Mouse (Mus musculus) lung, postnatal 36 days (tissue): ENCODE data around the gene Med16.

Experiments
- DNase-seq: peaks from one replicate; pipeline ENCODE4 v3.0.0; 2022; ENCODE audit warnings: mixed read lengths

Gene Med16

DNA sequence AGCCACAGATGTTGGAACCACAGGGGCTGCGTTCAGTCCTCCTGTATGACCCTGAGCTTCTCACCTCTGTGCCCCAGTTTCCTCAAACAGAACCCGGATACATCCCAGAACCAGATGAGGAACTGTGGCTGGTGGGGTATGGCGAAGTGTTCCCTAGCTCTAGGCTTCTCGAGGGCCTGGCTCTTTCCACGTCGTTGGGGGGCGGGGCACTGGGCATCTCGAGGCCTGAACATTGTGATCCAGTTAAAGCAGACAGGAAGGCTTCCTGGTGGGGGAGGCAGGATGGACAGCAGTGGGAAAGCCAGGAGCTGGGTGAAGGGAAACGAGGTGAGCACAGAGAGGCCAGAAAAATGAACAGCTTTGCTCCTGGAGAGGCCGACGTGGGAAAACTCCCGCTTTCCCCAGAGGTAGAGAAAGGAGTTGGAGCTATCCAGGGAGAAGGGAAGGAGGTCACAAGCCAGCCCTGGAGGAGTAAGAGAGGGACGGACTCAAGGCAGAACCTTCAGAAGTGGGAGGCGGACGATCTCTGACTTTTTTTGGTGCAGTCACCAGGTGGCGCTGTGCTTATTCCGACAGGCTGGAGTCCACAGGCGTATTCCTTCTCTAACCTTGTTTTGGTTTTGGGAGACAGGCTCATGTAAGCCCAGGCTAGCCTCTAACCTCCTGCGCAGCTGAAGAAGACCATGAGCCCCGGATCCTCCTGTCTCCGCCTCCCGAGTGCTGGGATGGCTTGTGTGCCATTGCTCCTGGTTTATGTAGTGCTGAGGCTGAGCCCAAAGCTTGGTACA is 25.2 kb downstream of the Med16 start:
- peak; percentile 93 for DNase-seq

DNA sequence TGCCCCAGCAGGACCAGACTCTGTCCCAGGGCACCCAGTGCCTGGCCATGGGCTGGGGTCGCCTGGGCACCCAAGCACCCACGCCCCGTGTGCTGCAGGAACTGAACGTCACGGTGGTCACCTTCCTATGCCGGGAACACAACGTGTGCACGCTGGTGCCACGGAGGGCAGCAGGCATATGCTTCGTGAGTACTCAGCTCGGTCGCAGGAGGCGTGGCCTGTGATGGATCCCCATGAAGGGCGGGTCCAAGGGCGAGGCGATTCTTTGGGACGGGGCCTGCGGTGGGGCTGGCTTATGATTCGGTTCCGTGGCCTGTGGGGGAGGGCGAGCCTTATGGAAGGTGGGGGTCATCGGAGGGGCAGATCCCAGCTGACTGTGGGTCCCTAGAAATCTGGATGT is 26.7 kb downstream of the Med16 start:
- DNase-seq = peak; percentile 34

DNA sequence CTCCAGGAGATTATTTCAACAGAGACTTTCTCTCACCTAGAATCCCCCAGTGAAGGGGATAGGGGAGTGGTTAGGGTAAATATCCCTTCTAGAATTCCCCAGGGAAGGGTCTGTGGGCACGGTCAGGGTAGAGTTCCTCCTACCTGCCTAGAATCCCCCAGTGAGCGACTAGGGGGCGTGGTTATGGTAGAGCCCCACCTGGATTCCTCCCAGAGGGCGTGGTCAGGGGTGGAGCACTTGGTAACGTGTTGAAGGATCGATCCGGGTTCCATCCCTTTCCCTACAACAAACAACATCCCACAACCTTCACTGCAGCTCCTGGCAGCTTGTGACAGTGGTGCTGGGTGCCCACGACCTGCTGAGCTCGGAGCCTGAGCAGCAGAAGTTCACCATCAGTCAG is 28.0 kb downstream of the Med16 start:
- peak; percentile 31 for DNase-seq

DNA sequence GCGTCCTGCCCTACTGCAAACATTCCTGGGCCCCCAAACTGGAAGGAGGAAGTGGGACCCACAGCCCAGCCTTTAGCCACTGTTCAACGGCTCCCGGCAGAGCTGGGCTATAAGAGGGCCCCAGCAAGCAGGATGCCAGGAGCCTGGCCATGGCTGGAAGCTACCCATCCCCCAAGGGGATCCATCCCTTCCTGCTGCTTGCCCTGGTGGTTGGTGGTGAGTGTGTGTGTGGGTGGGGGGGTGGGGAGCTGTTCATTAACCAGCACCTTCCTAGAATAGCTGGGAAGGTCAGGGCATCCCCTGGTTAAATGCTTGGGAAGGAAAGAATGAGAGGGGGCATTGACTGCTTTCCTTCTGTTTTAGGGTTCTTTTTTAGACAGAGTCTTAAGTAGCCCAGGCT is 29.2 kb downstream of the Med16 start:
- DNase-seq = no peak

DNA sequence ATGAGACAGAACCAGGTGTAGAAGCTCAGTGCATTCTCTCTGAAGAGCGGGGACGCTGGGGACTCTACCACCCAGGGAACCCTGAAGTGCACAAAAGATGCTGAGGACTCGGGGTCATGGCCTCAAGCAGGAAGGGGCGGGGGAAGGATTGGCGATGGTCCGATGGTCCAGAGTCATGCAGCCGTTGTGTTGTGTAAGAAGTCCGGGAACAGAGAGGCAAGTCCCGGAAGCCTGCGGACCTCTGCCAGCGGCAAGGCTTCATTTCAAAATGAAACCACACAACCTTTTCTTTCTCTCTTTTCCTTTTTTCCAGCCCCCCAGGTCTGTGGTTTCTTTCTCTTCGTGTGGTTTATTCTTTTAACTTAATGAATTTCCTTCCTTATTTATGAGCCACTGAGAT is 31.0 kb downstream of the Med16 start:
- peak; percentile 81 for DNase-seq

DNA sequence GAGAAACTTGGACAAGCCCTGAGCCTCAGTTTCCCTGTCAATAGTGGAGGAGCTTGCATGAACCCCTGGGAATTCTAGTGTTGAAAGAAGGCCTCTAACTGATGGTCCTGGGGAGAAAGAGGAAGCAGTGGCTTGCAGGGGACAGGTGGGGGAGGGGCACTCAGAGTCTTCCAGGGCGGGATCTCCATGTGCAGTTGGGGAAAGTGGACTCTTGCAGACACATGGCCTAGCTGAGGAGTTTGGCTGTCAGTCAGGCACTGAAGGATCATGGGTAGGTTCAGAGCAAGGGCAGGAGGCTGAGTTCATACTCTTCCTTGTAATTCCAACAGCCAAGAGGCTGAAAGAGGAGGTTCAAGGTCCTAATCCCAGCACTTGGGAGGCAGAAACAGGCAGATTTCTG is 31.5 kb downstream of the Med16 start:
- no peak for DNase-seq

DNA sequence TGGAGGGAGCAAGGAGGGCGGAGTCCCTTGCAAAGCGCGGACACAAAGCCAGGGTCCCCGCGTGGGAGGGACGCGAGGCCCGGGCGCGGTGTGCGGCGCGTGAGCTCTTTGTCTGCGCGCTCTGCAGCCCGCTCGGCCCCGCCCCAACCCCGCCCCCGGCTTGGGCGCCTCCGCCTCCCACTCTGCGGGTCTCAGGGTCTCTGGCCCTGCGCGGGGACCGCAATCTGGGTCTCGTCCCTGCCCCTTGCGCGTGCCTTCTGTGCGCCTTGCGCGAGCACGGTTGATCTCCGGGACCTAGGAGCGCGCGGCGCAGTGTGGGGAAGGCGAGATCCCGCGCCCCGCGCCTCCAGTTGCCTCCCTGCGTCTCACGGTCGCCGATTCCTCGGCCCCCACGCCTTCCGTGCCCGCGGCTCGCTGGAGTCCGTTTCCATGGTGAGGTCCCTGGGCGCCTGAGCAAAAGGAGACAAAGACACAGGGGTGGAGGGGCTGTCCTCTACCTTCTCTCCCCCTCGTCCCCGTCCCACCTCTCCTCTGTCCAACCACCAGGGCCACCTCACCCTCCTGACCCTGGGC is 34.3 kb downstream of the Med16 start, which contains the start of the genes Prtn3 and Plppr3:
Gene Prtn3 (plus strand): TSS at position 187 of the 573 bp plus-strand sequence.
Gene Plppr3 (minus strand): TSS at position 345 of the 573 bp plus-strand sequence.
- DNase-seq = no peak

DNA sequence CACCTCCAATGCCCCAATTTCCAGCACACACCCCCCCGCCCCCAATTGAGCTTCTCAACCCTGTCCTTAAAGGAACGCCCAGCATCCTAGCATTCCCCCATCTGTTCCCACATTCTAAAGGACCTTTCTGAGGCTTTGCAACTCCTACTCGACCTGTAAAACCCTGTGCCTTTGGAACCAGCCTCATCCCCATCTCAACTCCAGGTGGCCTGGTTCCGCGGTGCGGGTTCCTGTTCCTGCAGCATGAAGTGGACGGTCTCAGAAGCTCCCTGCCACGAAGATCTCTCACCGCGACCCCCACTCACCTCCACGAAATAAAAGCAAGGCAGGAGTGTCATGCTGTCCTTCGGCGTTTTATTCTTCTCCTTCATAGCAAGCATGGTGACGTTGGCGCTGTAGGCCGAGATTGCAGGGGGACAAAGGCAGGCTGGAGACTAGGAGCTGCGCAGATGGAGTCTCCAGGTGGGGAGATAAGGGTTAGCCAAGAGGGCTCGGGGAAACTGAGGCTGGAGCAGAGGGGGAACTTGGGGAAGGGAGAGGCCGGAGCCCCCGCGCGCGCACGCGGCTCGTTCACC is 34.9 kb downstream of the Med16 start:
- DNase-seq = no peak

DNA sequence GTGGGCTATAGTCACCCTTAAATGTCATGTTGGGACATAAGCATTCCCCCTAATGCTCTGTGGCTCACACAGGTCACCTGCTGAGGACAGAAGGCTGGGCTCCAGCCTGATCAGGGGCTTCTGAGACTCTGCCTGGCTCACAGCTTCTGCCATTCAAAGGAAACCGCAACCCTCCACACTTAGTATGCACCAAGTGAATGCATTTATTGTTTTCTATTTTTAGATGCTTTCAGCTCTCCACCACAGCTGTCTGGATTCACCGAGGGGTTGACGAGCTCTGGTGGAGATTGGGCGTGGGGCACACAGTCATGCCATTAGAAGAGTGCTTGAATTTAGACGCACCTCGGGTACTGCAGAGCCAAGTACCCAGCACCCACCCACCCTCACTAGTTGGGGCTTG is 35.4 kb downstream of the Med16 start:
- no peak for DNase-seq

DNA sequence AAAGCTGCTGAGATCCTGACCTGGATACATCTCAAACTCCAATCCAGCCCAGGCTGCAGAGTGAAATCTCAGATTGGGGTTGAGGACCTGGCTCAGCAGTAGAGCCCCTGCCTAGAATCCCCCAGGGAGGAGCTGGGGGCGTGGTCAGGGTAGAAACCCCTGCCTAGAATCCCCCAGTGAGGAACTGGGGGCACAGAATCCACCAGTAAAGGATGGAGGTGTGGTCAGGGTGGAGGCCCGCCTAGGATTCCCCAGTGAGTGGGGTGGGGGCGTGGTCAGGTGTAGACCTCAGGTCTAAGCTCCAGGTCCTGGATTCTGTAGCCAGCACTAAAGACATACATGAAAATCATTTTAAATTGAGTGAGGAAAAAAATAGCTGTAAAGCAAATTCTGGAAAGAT is 35.9 kb downstream of the Med16 start:
- DNase-seq = no peak

DNA sequence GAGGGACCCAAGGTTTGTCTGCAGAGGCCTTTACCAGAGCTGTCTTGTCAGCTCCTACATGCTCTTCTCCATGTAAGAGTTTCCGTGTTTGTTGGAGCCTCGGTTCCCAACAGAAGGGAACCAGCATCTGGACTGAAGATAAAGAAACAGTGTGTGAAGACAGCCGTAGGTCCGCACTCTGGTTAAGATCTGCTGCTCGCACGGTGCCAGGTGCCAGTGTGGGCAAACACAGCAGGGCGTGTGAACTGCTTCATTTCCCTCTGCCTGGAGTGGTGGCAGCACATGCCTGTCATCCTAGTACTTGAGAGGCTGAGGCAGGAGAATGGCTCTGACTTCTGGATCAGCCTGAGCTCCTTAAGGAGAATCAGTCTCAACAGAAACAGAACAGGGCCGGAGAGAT is 36.9 kb downstream of the Med16 start:
- DNase-seq = no peak

DNA sequence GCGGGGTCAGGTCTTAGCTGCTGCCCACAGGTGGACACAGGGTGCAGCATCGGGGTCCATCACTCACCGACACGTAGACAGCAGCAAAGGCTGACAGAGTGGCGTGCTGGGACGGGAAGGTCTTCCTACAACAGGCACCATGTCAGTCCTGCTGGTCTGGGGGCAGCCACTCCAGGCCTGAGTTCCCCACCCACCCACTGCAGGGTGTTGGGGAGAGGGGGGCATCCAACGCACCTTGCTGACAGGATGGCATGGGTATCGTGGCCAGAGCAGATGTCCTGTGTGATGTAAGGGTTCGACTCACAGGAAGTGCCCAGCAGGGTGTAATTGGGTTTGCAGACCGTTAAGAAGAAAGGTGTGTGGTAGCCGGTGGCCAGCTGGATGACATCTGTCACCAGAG is 42.1 kb downstream of the Med16 start:
- no peak for DNase-seq

DNA sequence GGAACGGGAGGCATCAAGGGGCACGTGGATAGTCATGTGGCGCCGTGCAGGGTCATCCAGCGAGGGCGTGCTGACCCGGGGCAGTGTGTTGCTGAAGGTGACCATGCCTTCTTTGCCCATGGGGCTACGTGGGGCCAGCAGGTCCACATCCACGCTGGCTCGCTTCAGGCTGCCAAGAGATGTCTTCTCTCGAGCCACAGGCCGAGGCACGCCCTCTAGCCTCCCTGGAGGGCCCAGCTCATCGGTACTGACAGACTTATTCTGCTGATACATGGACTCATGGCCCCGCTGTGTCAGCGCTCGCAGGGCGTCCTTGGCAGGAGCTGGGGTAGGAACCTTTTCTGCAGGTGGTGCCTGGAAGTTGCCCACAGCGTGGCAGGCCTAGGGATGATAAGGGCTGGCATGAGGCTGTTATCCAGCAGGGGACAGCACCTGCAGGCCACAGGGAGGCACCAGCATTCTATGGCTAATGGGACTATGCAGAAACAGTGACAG is 42.9 kb downstream of the Med16 start:
- DNase-seq = no peak

DNA sequence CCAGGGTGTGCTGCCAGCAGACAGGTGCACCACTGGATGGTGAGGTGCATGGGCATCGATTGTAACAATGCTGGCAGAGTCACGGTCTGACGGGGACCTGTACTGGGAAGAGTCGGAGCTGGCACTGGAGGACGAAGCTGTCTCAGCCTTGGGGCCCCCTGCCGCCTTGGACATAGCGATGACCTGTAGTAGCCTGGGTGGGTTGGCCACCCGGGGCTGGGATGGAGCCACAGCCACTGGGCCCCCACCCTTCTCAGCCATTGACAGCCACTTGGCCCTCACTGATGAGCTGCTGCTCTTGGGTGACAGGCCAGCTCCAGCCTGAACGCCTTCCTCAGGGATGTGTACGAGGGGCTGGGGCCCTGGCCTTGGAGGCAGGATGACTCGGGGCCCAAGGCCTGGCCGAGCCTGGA is 43.5 kb downstream of the Med16 start:
- no peak for DNase-seq

DNA sequence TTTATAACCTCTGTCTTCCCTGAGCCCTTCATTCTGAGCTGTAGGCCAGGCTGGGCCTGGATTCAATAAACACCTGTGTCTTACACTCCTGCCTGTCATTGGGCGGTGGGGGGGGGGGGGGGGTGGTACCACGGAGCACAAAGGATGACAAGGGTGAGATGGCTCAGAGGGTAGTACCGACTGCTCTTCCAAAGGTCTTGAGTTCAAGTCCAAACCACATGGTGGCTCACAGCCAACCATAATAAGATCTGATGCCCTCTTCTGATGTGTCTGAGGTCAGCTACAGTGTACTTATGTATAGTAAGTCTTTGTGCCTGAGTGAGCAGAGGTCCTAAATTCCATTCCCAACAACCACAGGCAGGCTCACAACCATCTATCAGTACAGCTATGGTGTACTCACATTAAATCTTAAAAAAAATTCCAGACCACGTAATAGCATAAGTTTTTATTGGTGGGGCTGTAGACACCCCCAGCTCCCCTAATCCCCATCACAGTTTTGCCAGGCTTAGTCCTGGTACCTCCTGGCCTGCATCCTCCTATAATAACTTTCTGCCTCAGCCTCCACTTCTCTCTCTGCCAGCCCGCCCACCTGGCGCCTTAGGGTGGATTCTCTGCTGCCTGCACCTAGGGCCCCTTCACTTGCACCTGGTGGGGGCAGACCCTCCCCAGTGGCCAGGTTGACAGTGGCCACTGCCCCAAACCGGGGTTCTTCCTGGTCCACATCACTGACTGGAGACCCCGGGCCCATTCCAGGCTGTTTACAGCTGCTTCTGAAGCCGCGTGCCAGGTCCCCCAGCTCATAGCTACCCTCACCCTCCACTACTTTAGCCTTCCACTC is 44.2 kb downstream of the Med16 start:
- DNase-seq = no peak

DNA sequence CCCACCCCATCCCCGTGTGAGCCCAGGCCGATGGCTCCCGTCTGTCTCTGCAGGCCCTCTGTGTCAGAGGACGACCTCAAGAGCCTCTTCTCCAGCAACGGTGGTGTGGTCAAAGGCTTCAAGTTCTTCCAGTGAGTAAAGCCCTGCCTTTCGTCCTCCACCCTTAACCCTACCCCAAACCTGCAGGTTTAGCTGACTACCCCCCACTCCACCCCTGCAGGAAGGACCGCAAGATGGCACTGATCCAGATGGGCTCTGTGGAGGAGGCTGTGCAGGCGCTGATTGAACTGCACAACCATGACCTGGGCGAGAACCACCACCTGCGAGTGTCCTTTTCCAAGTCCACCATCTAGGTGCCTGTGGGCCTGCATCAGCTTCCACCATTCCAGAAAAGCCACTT is 45.8 kb downstream of the Med16 start:
- DNase-seq = no peak

DNA sequence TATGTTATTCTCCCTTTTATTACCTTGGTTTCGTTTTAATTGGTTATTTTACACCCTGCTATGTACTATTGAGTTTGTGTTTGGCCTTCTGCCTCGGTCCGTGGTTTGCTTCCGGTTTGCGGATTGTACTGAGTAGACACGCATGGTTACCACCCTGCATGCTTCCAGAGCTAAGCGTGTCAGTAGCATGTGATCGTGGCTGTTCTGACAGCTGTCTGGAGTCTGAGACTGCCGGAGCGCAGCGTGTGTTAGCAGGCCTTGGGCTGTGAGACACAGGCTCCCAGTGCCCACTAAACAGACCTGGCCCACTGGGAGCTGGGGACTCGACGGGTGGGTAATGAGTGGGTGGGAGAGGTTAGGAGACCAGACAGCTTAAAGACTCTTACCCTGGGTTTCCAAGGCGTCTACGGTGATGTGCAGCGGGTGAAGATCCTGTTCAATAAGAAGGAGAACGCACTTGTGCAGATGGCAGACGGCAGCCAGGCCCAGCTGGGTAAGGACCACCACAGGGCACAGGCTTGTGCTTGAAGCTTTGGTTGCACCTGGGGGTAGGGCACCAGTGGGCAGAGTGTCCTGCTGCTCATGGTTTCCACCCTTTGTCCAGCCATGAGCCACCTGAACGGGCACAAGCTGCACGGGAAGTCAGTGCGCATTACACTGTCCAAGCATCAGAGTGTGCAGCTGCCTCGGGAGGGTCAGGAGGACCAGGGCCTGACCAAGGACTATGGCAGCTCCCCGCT is 46.5 kb downstream of the Med16 start:
- DNase-seq = no peak

DNA sequence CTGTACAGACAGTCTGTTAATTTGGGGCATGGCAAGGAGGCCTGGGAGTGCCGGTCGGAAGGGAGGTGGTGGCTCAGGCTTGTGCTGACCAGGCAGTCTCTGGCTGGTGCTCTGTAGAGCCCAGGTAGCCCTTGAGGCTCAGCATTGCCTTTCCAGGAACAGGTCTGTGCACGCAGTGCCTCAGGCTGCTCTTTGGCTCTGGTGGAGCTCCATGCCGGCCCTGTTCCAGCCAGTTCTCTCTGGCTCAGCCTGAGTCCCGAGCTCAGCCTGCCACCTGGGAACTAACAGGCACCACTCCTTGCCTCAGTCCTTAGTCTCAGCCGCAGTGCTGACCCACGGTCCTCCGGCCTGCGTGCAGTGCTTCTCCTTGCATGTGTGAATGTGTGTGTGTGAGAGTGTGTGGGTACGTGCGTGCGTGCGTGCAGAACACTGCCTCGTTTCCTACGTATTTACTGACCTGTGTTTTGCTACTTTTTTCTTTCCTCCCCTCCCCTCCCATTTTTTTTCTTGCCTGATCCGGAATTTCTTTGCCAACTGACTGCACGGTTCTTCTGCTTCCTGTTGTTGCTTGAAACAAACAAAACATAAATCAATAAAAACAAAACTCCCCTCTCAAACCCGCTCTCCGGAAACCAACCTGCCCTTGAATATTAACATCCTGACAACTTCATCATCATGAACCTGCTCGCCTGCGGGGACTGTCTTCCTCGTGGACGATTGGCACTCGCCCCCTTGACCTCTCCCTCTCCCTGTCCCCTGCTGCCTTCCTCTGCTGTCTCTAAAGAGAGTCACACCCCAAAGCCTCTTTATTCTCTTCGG is 47.3 kb downstream of the Med16 start:
- no peak for DNase-seq

DNA sequence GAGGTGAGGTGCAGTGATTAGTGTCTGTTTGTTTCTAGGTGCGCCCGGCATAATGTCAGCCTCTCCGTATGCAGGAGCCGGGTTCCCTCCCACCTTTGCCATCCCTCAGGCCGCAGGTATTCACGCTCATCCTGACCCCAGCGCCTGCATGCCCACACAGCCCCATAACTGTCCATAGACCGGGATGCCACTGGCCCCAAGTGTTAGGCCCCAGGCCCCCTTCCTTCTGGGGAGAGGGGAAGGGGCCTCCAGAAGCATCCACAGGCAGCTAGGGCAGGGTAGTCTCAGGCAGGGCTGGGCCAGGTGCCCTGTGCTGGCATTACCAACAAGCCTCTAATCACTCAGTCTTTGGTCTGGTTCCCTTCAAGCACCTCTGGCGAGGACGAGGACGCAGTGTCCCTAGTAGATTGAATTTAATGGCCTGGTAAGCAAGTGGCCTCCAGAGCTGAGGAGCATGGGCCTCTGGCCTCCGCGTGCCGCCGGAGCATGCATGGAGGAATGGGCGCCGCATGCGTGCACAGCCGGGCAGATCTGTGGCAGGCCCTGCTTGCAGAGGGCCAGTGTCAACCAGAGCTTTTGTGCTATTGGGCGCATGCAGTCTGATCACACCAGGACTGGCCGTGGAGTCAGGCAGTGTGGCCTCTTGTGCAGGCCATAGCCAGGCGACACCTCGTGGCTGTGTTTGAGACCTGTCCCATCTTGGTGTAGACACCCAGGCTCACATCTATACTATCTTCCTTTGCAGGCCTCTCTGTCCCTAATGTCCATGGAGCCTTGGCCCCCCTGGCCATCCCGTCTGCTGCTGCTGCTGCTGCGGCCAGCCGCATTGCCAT is 48.4 kb downstream of the Med16 start:
- DNase-seq = no peak

DNA sequence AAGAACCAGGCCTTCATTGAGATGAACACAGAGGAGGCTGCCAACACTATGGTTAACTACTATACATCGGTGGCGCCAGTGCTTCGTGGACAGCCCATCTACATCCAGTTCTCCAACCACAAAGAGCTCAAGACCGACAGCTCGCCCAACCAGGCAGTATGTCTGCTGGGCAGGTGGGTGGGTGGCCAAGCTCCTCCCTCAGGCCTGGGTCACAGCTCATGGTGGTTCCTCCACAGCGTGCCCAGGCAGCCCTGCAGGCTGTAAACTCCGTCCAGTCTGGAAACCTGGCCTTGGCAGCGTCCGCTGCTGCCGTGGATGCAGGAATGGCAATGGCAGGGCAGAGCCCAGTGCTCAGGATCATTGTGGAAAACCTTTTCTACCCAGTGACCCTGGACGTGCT is 49.6 kb downstream of the Med16 start:
- DNase-seq = no peak
